Mouse (Mus musculus): ENCODE results near the gene 1500011B03Rik. TPM values are rescaled to one million over a fixed set of nuclear protein-coding genes. Genes with fewer than 3 reads are reported as not detected.

1500011B03Rik gene
- total RNA-seq, 2 experiments from 2014 or later: 148 to 161 TPM

DNA sequence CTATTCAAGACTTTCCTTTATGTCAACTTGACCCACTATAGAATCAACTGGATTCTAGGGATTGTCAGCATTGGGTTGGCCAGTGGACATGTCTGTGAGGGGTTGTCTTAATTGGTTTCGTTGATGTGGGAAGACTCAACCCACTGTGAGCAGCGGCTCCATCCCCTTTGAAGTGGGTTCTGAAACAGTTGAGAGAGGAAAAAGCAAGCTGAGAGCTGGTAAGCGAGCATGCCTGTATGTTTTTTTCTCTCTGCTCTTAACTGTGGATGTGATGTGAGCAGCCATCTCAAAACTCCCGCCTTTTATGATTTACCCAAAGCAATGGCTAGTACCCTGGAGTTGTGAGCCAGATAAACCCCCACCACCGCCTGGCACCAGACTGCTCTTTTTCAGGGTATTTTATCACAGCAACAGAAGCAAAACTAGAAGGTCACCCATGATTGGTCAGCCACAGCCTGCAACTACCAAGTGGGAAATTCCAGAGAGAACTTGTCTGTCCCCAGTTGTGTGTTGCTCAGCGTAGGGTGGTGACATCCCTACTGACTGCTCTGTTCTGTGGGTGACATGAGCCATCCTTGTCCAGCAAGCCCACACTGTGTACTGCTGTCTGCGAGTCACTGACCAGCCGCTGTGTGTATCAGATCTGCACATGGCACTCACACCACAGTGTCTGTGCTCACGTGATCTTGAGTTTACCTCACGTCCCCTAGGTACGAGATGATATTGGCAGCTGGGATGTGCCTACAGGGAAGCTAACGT lies 39.7 kb downstream of the 1500011B03Rik start:
- DNase-seq (ENCODE audit: low spot score in 2 of 2): no peak

DNA sequence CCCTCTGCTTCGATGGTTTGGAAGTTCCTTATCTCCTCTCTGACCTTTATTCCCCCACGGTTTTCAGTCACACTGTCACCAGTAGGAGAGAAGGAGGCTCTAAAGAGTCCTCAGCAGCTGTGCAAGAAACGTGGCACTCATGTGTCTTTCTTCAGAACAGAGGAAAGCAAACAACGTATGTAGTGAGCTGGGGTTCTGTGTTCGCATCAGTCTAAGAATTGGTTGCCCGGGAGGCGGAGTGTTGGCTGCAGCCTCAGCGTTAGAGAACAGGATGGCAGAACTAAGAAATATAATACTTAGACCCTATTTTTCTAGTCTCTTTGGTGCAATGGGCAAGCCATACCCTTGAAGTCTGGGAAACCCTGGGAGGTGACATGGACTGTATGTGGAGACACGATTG lies 40.3 kb downstream of the 1500011B03Rik start:
- DNase-seq (ENCODE audit: low spot score in 2 of 2): no peak

DNA sequence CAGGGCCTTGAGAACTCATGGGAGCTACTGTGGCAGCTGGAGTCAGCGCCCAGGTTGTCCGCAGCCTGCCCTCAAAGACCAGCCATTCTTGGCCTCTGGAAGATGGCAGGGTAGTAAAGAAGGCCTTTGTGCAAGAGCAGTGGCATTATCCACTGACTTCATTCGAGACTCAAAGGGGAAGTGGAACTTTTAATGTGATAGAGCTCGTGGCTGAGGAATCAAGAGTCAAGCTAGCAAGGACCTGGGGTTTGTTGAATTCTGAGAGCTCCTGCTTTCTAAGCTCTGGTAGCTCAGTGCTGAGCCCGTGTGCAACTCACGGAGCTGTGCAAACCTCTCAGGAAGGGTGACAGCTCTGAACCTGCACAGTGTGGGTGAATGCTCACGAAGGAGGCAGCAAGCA lies 42.4 kb downstream of the 1500011B03Rik start:
- no peak for DNase-seq (ENCODE audit: low spot score in 2 of 2)

DNA sequence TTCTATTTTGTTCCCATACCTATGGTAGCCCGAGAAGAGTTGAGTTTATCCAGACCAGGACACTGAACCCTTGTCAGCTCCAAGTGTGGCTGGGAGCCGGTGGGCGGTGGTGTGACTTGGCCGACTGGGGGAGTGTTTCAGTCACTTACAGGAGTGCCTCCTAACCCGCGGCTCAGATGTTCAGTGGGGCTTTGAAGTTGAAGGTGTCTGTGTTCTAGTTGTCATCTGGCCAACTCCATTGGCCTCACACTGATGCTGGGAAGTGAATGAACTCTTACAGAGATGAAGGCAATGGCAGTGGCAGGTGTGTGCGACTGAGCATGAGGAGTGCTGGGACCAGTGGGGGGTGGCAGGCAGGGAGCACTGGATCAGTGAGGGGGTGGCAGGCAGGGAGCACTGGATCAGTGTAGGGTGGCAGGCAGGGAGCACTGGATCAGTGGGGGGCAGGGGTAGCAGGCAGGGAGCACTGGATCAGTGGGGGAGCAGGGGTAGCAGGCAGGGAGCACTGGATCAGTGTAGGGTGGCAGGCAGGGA lies 43.2 kb downstream of the 1500011B03Rik start:
- no peak for DNase-seq (ENCODE audit: low spot score in 2 of 2)

DNA sequence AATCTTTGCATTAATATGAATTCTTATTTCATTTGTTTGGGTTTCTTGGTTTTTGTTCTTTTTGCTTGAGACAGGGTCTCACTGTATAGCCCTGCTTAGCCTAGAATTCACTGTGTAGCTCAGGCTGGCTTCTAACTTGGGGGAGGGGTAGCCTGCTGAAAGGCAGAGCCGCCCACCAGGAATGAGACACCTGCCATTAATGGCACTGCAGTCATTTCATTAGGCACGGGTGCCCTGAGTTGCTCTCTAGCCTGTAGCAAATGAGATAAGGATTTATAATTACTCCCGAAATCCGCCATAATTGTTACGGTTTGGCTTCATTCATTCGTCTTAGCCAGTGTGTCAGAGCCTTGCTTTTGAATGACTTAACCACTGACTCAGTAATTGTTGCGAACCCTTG lies 47.1 kb downstream of the 1500011B03Rik start:
- no peak for DNase-seq (ENCODE audit: low spot score in 2 of 2)

DNA sequence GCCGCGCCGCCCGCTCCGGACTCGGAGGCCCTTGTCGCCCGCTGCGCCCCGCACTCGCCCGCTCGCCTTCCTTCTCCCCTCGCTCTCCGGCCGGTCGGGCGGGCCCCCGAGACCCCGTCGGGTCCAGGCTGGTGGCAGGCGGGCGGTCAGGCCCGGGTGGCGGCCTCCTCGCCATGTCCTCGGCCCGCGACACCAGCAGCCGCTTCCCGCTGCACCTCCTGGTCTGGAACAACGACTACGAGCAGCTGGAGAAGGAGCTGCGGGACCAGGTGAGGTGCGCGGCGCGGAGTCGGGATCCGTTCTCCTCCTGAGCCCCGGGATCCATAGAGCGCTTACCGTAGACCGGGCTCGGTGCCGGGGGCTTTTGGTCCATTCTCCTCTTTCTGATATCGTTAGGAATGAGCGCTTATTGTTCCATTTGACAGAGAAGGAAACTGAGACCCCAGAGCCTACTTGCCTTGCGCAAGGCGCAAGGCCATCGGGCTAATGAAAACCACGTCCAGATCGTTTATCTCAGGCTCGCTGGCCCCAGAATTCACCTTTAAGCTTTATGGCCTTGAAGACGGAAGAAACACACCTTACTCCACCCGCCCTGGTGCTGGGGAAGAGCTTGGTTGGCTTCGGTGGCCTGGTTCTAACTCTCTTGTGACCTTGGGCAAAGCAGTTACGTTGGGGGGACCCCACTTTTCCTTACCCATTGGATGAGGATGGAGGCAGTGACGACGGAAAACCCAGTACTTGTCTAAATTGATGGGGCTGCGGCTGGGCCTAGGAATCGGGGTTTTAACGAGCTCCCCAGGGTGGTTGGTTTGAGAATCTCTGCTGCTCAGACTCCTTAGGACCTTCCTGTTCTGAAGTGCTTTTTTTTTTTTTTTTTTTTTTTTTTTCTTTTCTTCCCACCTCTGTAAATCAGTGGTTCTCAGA lies 48.0 kb downstream of the 1500011B03Rik start, which contains the start of gene Git2:
Git2 (minus strand) TSS at position 462 of the 924 bp plus-strand sequence.
- DNase-seq (ENCODE audit: low spot score in 2 of 2): no peak

DNA sequence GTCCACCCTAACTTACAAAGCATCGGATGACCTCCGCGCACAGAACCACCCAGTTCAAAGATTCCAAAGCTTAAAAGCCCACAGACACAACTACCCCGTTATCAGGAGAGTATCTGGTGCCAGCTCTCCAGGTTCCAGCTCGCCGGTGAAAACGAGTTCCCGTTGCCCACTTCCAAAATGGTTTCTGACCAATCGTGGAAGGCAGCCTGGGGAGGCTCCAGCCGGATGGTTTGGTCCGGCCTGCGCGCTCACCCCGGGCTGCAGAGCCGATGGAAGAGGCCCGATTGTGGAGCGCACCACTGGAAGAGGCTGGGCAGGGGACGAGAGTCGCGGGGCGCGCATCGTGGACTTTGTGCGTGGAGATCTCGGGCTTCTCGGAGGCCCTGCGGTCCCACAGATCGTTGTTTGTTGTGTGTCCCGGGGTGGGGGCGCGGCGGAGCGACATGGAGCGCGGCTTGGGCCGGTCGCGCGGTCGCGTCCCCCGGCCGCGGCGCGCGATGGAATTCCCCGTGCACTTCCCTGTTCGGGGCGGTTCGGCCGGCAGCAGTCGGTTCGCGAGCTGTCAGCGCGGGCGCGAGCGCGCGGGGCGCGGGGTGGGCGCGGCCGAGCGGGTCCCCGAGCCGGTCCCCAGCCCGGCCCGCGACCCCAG lies 48.7 kb downstream of the 1500011B03Rik start, which contains the start of gene Ankrd13a:
Ankrd13a (plus strand) TSS at position 275 of the 649 bp plus-strand sequence.
- DNase-seq (ENCODE audit: low spot score in 2 of 2): peak; percentile 93 to 94

DNA sequence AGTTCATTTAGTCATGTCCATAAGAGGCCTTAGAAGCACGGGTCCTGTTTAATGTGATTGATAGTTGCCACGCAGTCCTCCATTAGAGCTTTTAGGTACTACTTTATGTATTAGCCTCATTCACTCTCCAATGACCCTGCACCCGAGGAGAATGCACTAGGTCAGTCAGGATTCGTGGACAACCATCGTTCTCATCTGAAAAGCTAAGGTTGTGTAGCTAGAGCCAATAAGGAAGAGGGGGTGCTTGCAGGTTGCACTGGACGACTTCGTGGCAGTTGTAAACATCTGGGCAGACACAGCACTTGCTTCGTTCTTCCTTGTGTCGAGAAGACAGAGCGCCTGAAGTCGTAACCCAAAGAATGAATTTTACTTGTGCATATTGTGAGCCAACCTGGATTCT lies 49.5 kb downstream of the 1500011B03Rik start:
- DNase-seq (ENCODE audit: low spot score in 2 of 2): peak; percentile 42 to 45

DNA sequence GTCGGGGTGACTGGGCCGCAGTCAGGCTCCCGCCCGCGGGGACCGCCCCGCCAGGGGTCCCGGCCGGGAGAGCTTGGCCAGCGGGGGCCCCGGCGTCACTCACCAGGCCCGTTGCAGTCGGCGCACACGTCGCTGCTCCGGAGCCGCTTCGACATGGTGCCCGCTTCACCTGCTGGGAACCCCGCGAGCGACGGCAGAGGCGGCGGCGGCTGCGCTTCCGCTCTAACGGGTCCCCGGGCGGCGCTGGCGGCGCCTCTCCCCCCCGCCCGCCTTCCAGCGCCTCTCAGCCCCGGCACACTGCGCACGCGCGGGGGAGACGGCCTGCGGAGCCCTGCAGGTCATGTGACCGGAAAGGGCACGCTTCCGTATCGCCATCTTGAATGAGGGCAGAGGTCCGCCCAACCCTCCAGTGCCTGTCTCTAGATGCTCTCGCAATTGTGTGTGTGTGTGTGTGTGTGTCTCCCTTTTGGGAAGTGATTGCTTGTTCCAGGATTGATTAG lies 50.0 kb downstream of the 1500011B03Rik start:
- peak; percentile 96 to 98 for DNase-seq (ENCODE audit: low spot score in 2 of 2)

DNA sequence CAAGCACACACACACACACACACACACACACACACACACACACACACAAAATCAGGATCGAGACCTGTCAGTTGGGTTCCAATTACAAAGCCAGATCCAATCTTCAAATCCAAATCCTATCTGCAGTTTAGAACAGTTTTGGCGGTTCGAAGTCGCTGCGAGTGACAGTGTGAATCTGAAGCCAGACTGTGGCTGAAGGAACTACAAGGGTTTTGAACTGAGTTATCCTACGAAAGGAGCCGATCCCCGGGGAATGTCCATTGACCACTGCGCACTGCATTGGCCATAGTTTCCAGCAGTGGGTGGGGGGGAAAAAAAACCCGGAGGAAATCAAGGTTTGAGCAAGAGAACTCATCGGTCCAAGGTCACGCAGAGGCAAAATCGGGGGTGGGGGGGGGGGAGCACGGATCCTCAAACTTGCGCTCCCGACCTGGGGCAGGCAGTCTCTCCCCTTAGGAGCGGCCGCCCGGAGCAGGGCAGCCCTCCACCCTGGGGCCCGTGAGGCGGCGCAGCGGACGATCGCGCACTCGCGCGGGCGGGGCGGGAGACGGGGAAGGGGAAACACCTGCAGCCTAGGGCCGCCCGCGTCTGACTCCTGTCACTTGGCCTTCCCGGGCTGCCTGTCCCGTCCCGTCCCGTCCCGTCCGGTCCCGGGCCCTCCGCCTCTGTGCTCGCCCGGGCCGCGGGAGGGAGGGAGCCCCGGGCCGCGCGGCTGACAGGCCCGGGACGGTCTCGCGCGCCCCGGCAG lies 50.6 kb downstream of the 1500011B03Rik start:
- no peak for DNase-seq (ENCODE audit: low spot score in 2 of 2)

DNA sequence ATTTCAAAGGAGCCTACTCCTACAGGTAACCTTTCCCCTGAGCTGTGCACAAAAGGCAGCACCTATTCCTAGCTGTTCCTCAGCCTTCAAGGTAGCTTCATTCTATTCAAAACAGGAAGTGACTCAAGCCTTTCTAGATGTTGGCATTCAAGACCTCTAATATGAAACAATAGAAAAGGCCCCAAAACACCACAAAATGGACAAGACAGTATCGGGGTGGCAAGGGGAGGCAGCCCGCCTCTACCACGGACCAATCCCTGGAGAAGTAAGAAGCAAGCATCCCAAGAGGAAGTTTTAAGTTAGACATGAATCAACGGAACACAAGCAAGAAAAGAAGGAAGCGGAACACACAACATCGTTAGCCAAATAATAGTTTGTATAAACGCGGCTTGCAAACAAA lies 51.5 kb downstream of the 1500011B03Rik start:
- no peak for DNase-seq (ENCODE audit: low spot score in 2 of 2)

DNA sequence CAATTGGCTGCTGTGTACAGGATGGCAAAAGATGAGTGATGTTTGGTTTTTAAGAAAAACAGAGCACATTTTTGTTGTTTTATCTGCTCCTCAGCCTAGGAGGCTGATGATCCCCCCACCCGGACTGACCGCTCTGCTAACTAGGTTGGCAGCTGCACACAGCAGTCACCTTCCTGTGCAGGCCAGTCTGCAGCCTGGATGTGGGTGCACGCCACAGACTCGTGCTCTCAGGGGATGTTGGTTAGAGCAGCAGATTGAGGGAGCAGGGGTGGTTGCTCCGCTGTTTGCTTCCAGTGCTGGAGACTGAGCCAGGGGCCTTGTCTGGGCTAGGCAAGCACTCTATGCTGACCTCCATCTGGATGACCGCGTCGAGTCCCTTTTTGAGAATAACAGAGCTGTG lies 53.5 kb downstream of the 1500011B03Rik start:
- DNase-seq (ENCODE audit: low spot score in 2 of 2): no peak

DNA sequence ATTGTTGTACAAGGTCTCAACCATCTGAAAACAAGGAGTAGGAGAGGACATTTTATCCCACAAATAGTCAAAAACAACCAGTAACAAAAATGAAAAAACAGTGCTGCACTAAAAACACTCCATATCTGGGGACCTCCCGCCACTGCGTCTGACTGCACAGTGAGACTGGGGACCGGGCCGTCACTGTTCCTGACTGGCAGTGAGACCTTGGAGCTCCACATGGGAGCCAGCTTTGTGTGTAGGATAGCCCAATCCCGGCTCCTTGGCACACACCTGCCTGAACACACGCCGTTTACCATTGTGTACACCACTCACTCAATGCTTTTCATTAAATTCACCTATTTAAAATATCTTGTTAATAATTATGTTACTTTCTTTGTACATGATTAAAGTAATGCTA lies 56.1 kb downstream of the 1500011B03Rik start:
- DNase-seq (ENCODE audit: low spot score in 2 of 2): no peak

DNA sequence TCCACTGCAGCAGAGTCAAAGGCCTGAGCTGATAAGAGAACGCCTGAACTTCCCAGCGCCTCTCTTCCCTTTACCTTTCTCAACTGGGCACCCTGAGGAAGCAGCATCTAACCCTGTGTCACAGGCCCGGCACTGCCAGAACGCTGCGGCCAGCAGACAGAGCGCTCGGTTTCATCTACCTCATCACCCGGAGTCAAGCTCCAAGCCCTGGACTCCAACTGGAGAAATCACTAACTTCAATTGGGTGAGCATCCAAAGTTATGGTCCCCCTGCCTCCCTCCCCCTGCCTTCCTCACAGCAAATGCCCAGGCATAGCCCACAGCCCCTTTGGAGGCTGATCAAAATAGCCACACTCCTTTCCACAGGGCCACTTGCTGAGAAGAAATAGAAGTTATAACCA lies 56.6 kb downstream of the 1500011B03Rik start:
- DNase-seq (ENCODE audit: low spot score in 2 of 2): no peak

DNA sequence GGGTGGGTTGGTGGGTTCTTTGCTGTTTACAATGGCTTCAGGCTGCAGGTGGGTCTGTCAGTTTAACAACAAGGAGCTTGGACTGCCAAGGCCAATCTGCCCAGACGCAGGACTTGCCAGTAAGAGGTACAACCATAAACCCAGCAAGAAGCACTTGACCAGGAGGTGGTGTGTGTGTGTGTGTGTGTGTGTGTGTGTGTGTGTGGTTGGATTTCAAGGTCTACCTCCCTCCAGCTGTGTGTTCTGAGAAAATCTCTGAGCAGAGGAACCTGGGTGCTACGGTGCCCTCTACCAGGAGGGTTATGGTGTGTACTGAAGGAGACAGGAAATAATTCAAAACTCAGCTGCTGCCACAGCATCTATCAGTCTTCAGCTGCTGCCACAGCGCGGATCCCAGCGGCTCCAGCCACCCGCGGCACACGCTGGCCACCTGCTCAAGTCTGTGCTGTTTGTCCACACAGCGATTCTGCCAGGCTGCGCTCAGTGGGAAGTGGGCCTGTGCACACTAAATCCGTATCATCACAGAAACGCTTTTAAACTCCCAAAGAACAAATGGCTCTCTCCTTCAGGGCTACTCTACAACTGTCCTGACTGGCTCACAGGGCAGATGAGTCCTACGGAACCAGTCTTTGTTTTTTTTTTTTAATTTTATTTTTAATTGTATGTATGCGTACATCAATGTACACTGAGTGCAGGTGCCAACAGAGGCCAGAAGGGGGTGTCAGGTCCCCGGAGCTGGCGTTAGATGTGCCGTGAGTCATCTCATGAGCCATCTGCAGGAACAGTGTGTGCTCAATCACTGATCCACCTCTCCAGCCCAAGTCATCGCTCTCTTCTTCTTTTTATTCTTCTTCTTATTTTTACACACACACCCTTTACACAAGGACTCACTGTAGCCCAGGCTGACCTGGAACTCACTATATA lies 58.2 kb downstream of the 1500011B03Rik start:
- DNase-seq (ENCODE audit: low spot score in 2 of 2): no peak

DNA sequence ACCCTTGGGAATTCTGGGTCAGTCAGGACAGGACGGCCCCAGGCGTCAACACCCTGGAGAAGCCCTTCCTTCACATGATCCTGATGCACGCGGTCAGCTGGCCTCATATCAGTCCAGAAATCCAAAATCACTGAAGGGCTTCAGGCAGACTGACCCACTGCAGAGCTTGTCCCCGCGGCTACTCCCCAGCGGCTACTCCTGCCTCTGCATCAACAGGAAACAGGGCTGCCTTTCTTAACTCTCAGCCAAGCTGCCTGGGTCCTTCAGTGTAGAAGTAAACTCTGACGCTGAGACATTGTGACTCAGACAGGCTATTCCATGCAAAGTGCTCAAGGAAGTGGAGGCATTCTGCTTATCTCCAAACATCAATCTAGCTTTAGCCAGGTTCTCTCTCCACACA lies 61.3 kb downstream of the 1500011B03Rik start:
- DNase-seq (ENCODE audit: low spot score in 2 of 2): no peak

DNA sequence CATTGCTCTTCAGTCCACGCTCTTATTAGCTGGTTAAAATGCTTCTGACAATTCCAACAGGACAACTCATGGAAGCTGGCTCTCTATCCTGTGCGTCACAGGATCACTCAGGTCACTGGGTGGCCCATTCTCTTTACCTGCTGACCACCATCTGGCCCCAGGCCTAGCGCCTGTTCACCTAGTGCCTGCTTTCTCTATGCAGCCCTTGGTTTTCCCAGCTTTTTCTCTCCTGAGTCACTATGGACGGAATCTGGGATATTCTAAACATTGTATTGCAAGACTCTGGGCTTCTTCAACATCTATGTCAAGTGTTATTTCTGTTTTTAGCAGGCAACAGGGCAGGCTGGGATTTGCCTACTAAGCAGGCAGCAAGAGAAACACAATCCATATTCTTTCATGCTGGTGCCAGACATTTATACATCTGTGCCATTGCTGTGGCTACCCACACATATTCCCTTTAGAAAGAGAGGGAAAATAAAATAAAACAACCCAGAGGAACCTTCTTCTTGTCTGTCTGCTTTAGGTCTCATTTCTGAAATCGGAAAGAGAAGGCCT lies 63.7 kb downstream of the 1500011B03Rik start:
- DNase-seq (ENCODE audit: low spot score in 2 of 2): no peak

Data from layer of hippocampus, postnatal 14 days (tissue).